Mouse (Mus musculus): ENCODE data around the gene Fam124b. TPM values are rescaled to one million over a fixed set of nuclear protein-coding genes. Genes with fewer than 3 reads are reported as not detected.
A peak's percentile ranks its signal among the peaks of the same experiment; 100 is the strongest.

The Fam124b gene
- 0.06 TPM for polyA plus RNA-seq (2012; fragmentation: generic; extraction: Trizol)

DNA sequence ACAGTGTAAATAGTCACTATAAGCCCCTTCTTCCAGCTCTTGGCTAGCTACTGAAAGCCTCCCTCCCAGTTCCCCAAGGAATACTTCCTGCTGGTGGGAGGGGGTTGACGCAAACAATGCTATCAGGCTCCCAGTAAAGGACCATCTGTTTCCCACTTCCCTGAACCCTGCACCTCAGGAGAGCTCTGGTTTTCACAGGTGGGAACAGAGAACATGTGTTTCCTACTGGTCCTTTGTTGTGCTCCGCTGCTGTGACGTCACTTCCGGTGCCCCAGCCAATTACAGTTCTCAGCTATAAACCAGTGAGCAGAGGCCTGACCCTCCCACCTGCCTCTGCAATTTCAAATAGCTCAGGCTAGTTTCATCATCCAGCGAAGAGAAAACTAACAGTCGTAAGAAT is at the start of gene Fam124b:
Fam124b (minus strand) TSS at position 206 of the 400 bp plus-strand sequence.
- Histone ChIP-seq H3K36me3 (ENCODE audit: control insufficient read depth, insufficient read depth) (no peaks in the 10 kb centered on the region), H3K4me2 (ENCODE audit: low read depth) (no peak within 1 kb of the TSS), H3K27me3 (ENCODE audit: control insufficient read depth, insufficient read depth, insufficient read length) (no peaks in the 10 kb centered on the region), H3K79me2 (ENCODE audit: control insufficient read depth, insufficient read depth) (no peaks in the 10 kb centered on the region), H3K4me3 (no peak within 1 kb of the TSS), H3ac (ENCODE audit: control insufficient read depth, insufficient read length) (no peak within 1 kb of the TSS)
- 0 out of 2 replicates have a peak, but pooled peaks have one; percentile 32 for TF ChIP-seq CEBPB (IDR thresholded peaks at IDR 0.05; ENCODE audit: insufficient read depth, poor library complexity, severe bottlenecking)
- TF ChIP-seq POLR2A (IDR thresholded peaks at IDR 0.05; ENCODE audit: insufficient read length, low read depth) = no peak

DNA sequence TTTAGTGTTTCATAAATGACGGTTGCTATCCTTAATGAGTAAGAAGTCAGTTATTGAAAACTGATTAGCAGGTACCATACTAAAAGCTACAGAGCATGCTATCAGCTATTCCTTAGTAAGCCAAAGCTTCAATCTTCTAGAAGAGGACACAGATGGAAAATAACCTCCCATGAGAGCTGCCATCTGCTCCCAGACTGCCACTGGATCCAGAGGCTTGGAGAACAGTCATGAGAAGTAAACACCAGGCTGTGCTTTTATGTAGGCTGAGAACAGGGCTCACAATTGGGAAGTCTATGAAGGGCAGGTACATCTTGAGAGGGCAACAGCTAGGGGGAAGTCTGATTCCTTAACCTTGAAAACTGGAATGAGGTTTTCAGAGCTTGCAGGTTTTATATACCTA is 42.2 kb upstream of the Fam124b start:
- Histone ChIP-seq H3K4me3 (no peak overlapping the region), H3K79me2 (ENCODE audit: control insufficient read depth, insufficient read depth) (no peaks in the 10 kb centered on the region), H3K36me3 (ENCODE audit: control insufficient read depth, insufficient read depth) (peaks cover 18% of the 10 kb centered on the region), H3K27me3 (ENCODE audit: control insufficient read depth, insufficient read depth, insufficient read length) (no peaks in the 10 kb centered on the region), H3K4me2 (ENCODE audit: low read depth) (no peak overlapping the region), H3ac (ENCODE audit: control insufficient read depth, insufficient read length) (no peak overlapping the region)
- no peak for TF ChIP-seq MYOG (IDR thresholded peaks at IDR 0.05; ENCODE audit: control insufficient read depth in 1 of 3, insufficient read depth in 1 of 3, insufficient read length in 2 of 3, low read depth in 2 of 3)
- no peak for TF ChIP-seq TCF12 (IDR thresholded peaks at IDR 0.05; ENCODE audit: insufficient read depth, poor library complexity, severe bottlenecking)
- TF ChIP-seq MAX (IDR thresholded peaks at IDR 0.05; ENCODE audit: low read depth) = no peak
- no peak for TF ChIP-seq CEBPB (IDR thresholded peaks at IDR 0.05; ENCODE audit: insufficient read depth, poor library complexity, severe bottlenecking)
- no peak for TF ChIP-seq TCF3 (IDR thresholded peaks at IDR 0.05; ENCODE audit: insufficient read length, low read depth)
- TF ChIP-seq POLR2AphosphoS2 (IDR thresholded peaks at IDR 0.05; ENCODE audit: insufficient read length, low read depth) = no peak
- TF ChIP-seq POLR2A (IDR thresholded peaks at IDR 0.05; ENCODE audit: insufficient read length, low read depth) = no peak
- no peak for TF ChIP-seq REST (IDR thresholded peaks at IDR 0.05; ENCODE audit: insufficient read depth, insufficient read length)
- no peak for TF ChIP-seq MYOD1 (IDR thresholded peaks at IDR 0.05; ENCODE audit: control insufficient read depth in 1 of 3, insufficient read length in 2 of 3, low read depth in 2 of 3)
- no peak for TF ChIP-seq SRF (IDR thresholded peaks at IDR 0.05; ENCODE audit: control insufficient read depth, insufficient read length, low read depth)
- no peak for TF ChIP-seq E2F4 (IDR thresholded peaks at IDR 0.05; ENCODE audit: insufficient read depth)
- no peak for TF ChIP-seq USF1 (IDR thresholded peaks at IDR 0.05; ENCODE audit: low read depth)

- Histone ChIP-seq H3K4me2 (ENCODE audit: low read depth) (no peak overlapping the region), H3K36me3 (ENCODE audit: control insufficient read depth, insufficient read depth) (peaks cover 3% of the 10 kb centered on the region), H3K4me3 (no peak overlapping the region), H3K79me2 (ENCODE audit: control insufficient read depth, insufficient read depth) (no peaks in the 10 kb centered on the region), H3ac (ENCODE audit: control insufficient read depth, insufficient read length) (no peak overlapping the region), H3K27me3 (ENCODE audit: control insufficient read depth, insufficient read depth, insufficient read length) (no peaks in the 10 kb centered on the region)
- no peak for TF ChIP-seq CEBPB (IDR thresholded peaks at IDR 0.05; ENCODE audit: insufficient read depth, poor library complexity, severe bottlenecking)
- TF ChIP-seq MYOD1 (IDR thresholded peaks at IDR 0.05; ENCODE audit: control insufficient read depth in 1 of 3, insufficient read length in 2 of 3, low read depth in 2 of 3) = no peak
- TF ChIP-seq REST (IDR thresholded peaks at IDR 0.05; ENCODE audit: insufficient read depth, insufficient read length) = no peak
- TF ChIP-seq POLR2AphosphoS2 (IDR thresholded peaks at IDR 0.05; ENCODE audit: insufficient read length, low read depth) = peak; percentile 53
- TF ChIP-seq SRF (IDR thresholded peaks at IDR 0.05; ENCODE audit: control insufficient read depth, insufficient read length, low read depth) = no peak
- no peak for TF ChIP-seq MYOG (IDR thresholded peaks at IDR 0.05; ENCODE audit: control insufficient read depth in 1 of 3, insufficient read depth in 1 of 3, insufficient read length in 2 of 3, low read depth in 2 of 3)
Measured at GRCm38 (mm10) chr1:80258632-80259031, 40.4 kb upstream of the Fam124b start.

GRCm38 (mm10) chr1:80253309-80253708 is 35.0 kb upstream of the Fam124b start:
- Histone ChIP-seq H3K36me3 (ENCODE audit: control insufficient read depth, insufficient read depth) (no peaks in the 10 kb centered on the region), H3ac (ENCODE audit: control insufficient read depth, insufficient read length) (no peak overlapping the region), H3K4me2 (ENCODE audit: low read depth) (no peak overlapping the region), H3K79me2 (ENCODE audit: control insufficient read depth, insufficient read depth) (no peaks in the 10 kb centered on the region), H3K27me3 (ENCODE audit: control insufficient read depth, insufficient read depth, insufficient read length) (no peaks in the 10 kb centered on the region), H3K4me3 (no peak overlapping the region)
- TF ChIP-seq POLR2AphosphoS2 (IDR thresholded peaks at IDR 0.05; ENCODE audit: insufficient read length, low read depth) (no peak), POLR2A (IDR thresholded peaks at IDR 0.05; ENCODE audit: insufficient read length, low read depth) (no peak), CEBPB (IDR thresholded peaks at IDR 0.05; ENCODE audit: insufficient read depth, poor library complexity, severe bottlenecking) (no peak), REST (IDR thresholded peaks at IDR 0.05; ENCODE audit: insufficient read depth, insufficient read length) (no peak), MAX (IDR thresholded peaks at IDR 0.05; ENCODE audit: low read depth) (no peak), USF1 (IDR thresholded peaks at IDR 0.05; ENCODE audit: low read depth) (no peak), TCF3 (IDR thresholded peaks at IDR 0.05; ENCODE audit: insufficient read length, low read depth) (no peak), E2F4 (IDR thresholded peaks at IDR 0.05; ENCODE audit: insufficient read depth) (no peak), MYOD1 (IDR thresholded peaks at IDR 0.05; ENCODE audit: control insufficient read depth in 1 of 3, insufficient read length in 2 of 3, low read depth in 2 of 3) (no peak)

GRCm38 (mm10) chr1:80250247-80250646 is 32.0 kb upstream of the Fam124b start:
- H3K4me3 ChIP-seq = no peak overlapping the region
- H3ac ChIP-seq (ENCODE audit: control insufficient read depth, insufficient read length) = no peak overlapping the region
- no peaks in the 10 kb centered on the region for H3K36me3 ChIP-seq (ENCODE audit: control insufficient read depth, insufficient read depth)
- H3K27me3 ChIP-seq (ENCODE audit: control insufficient read depth, insufficient read depth, insufficient read length) = no peaks in the 10 kb centered on the region
- no peaks in the 10 kb centered on the region for H3K79me2 ChIP-seq (ENCODE audit: control insufficient read depth, insufficient read depth)
- H3K4me2 ChIP-seq (ENCODE audit: low read depth) = no peak overlapping the region
- no peak for TF ChIP-seq POLR2A (IDR thresholded peaks at IDR 0.05; ENCODE audit: insufficient read length, low read depth)
- TF ChIP-seq USF1 (IDR thresholded peaks at IDR 0.05; ENCODE audit: low read depth) = no peak
- TF ChIP-seq SRF (IDR thresholded peaks at IDR 0.05; ENCODE audit: control insufficient read depth, insufficient read length, low read depth) = no peak
- TF ChIP-seq MYOD1 (IDR thresholded peaks at IDR 0.05; ENCODE audit: control insufficient read depth in 1 of 3, insufficient read length in 2 of 3, low read depth in 2 of 3) = no peak
- TF ChIP-seq CEBPB (IDR thresholded peaks at IDR 0.05; ENCODE audit: insufficient read depth, poor library complexity, severe bottlenecking) = no peak
- no peak for TF ChIP-seq TCF3 (IDR thresholded peaks at IDR 0.05; ENCODE audit: insufficient read length, low read depth)
- no peak for TF ChIP-seq MYOG (IDR thresholded peaks at IDR 0.05; ENCODE audit: control insufficient read depth in 1 of 3, insufficient read depth in 1 of 3, insufficient read length in 2 of 3, low read depth in 2 of 3)
- TF ChIP-seq E2F4 (IDR thresholded peaks at IDR 0.05; ENCODE audit: insufficient read depth) = no peak
- TF ChIP-seq TCF12 (IDR thresholded peaks at IDR 0.05; ENCODE audit: insufficient read depth, poor library complexity, severe bottlenecking) = no peak
- TF ChIP-seq MAX (IDR thresholded peaks at IDR 0.05; ENCODE audit: low read depth) = no peak
- TF ChIP-seq POLR2AphosphoS2 (IDR thresholded peaks at IDR 0.05; ENCODE audit: insufficient read length, low read depth) = no peak

All from myocyte (in vitro differentiated cells).